Mouse (Mus musculus) embryonic facial prominence, embryonic 10.5 days (tissue): ENCODE measurements around the gene Pdcd4. TPM values are rescaled to one million over a fixed set of nuclear protein-coding genes. Genes with fewer than 3 reads are reported as not detected.

Experiments used
- DNase-seq: peaks from one replicate; pipeline ENCODE4 v3.0.0-alpha.2; 2017; ENCODE audit warnings: low spot score
- H3K27ac ChIP-seq: fragments of 300-500 bp; sonication (generic); replicated peaks from 2 replicates; pipeline ENCODE4 v1.5.1; 2016; ENCODE audit warnings: mild to moderate bottlenecking
- H3K27me3 ChIP-seq: fragments of 300-500 bp; sonication (generic); replicated peaks from 2 replicates; pipeline ENCODE4 v1.6.1; 2016; ENCODE audit warnings: low read depth, mild to moderate bottlenecking; ENCODE audit not compliant: poor library complexity, severe bottlenecking
- H3K36me3 ChIP-seq: fragments of 300-500 bp; sonication (generic); replicated peaks from 2 replicates; pipeline ENCODE4 v1.6.1; 2016; ENCODE audit warnings: mild to moderate bottlenecking, moderate library complexity
- H3K4me1 ChIP-seq: fragments of 300-500 bp; sonication (generic); 2 replicates; pipeline ENCODE4 v1.6.1; 2016
- H3K4me3 ChIP-seq: fragments of 300-500 bp; sonication (generic); 2 replicates; pipeline ENCODE4 v1.5.1; 2016; ENCODE audit warnings: mild to moderate bottlenecking, moderate library complexity
- H3K9me3 ChIP-seq: fragments of 300-500 bp; sonication (generic); 2 replicates; pipeline ENCODE4 v1.6.1; 2016; ENCODE audit warnings: mild to moderate bottlenecking
- WGBS: fragments of 180-500 bp; shearing (Covaris S2); methylation state at CpG from one replicate; pipeline ENCODE4 v1.1.7; 2016; 5-methylcytosine and 5-hydroxymethylcytosine counted together
- polyA plus RNA-seq: library from polyadenylated mRNA; unstranded; fragments of >200 nt; fragmentation: Nextera tagmentation; extraction: Ambion mirVana; gene quantifications from 2 replicates; pipeline ENCODE4 v1.2.1, GENCODE M21; 2016

Pdcd4 gene
- polyA plus RNA-seq, 1 experiment from 2014 or later, result 78.8 TPM

- no peak for DNase-seq
- H3K4me1 ChIP-seq, result peaks cover 25% of the 10 kb centered on the region
- 79% methylated on average over 12 of the region's 12 CpGs for WGBS
These were observed 2.6 kb downstream of the Pdcd4 start for GRCm38 (mm10) chr19:53894538-53895121.

GRCm38 (mm10) chr19:53898046-53898445 lies 6.0 kb downstream of the Pdcd4 start:
- Histone ChIP-seq H3K27ac (no peak overlapping the region), H3K36me3 (no peaks in the 10 kb centered on the region), H3K9me3 (no peaks in the 10 kb centered on the region), H3K4me1 (peaks cover 25% of the 10 kb centered on the region), H3K27me3 (no peaks in the 10 kb centered on the region), H3K4me3 (no peak overlapping the region)
- no peak for DNase-seq
- WGBS, result 82% methylated on average over 5 of the region's 5 CpGs

More at GRCm38 (mm10) chr19:53894538-53895121, 2.6 kb downstream of the Pdcd4 start:
- H3K9me3 ChIP-seq, result no peaks in the 10 kb centered on the region
- no peak overlapping the region for H3K4me3 ChIP-seq
- no peaks in the 10 kb centered on the region for H3K27me3 ChIP-seq
- no peaks in the 10 kb centered on the region for H3K36me3 ChIP-seq
- H3K27ac ChIP-seq, result no peak overlapping the region; the same call in 1 of the 2 replicates

GRCm38 (mm10) chr19:53898498-53898897 lies 6.5 kb downstream of the Pdcd4 start:
- WGBS, result 79% methylated on average over 4 of the region's 4 CpGs
- Histone ChIP-seq H3K36me3 (no peaks in the 10 kb centered on the region), H3K4me1 (peaks cover 23% of the 10 kb centered on the region), H3K4me3 (no peak overlapping the region), H3K27ac (no peak overlapping the region), H3K9me3 (no peaks in the 10 kb centered on the region), H3K27me3 (no peaks in the 10 kb centered on the region)
- no peak for DNase-seq

- DNase-seq, result no peak
- no peak overlapping the region for H3K27ac ChIP-seq
- no peaks in the 10 kb centered on the region for H3K36me3 ChIP-seq
- H3K4me1 ChIP-seq, result peaks cover 20% of the 10 kb centered on the region
- no peaks in the 10 kb centered on the region for H3K27me3 ChIP-seq
- no peak overlapping the region for H3K4me3 ChIP-seq
- no peaks in the 10 kb centered on the region for H3K9me3 ChIP-seq
- WGBS, result 88% methylated on average over 25 of the region's 25 CpGs
These were observed 7.2 kb downstream of the Pdcd4 start for GRCm38 (mm10) chr19:53898970-53899900.

- Histone ChIP-seq H3K36me3 (no peaks in the 10 kb centered on the region), H3K27me3 (no peaks in the 10 kb centered on the region), H3K4me3 (no peak overlapping the region), H3K9me3 (no peaks in the 10 kb centered on the region), H3K4me1 (peaks cover 27% of the 10 kb centered on the region), H3K27ac (no peak overlapping the region)
- no peak for DNase-seq
- 88% methylated on average over 14 of the region's 14 CpGs for WGBS
These were observed 8.0 kb downstream of the Pdcd4 start for GRCm38 (mm10) chr19:53899941-53900610.

- Histone ChIP-seq H3K27me3 (no peaks in the 10 kb centered on the region), H3K9me3 (no peaks in the 10 kb centered on the region), H3K4me1 (peaks cover 27% of the 10 kb centered on the region), H3K27ac (peak overlapping the region; percentile 95), H3K4me3 (peak overlapping the region; percentile 95), H3K36me3 (no peaks in the 10 kb centered on the region)
- WGBS, result 59% methylated on average over 15 of the region's 15 CpGs
- DNase-seq, result no peak
These were observed 10.1 kb downstream of the Pdcd4 start for GRCm38 (mm10) chr19:53901931-53902738.

GRCm38 (mm10) chr19:53902739-53903487 lies 10.9 kb downstream of the Pdcd4 start:
- H3K27me3 ChIP-seq, result no peaks in the 10 kb centered on the region
- peak; percentile 99 for DNase-seq
- peaks cover 27% of the 10 kb centered on the region for H3K4me1 ChIP-seq
- H3K36me3 ChIP-seq, result no peaks in the 10 kb centered on the region
- H3K4me3 ChIP-seq, result peak overlapping the region; percentile 95
- no peaks in the 10 kb centered on the region for H3K9me3 ChIP-seq
- peak overlapping the region; percentile 95 for H3K27ac ChIP-seq
- WGBS, result under 1% methylated on average over 61 of the region's 61 CpGs

- Histone ChIP-seq H3K9me3 (no peaks in the 10 kb centered on the region), H3K27me3 (no peaks in the 10 kb centered on the region), H3K4me1 (peaks cover 27% of the 10 kb centered on the region), H3K36me3 (no peaks in the 10 kb centered on the region), H3K4me3 (peak overlapping the region; percentile 95), H3K27ac (peak overlapping the region; percentile 95)
- peak; percentile 65 for DNase-seq
- under 1% methylated on average over 83 of the region's 83 CpGs for WGBS
These were observed 11.7 kb downstream of the Pdcd4 start for GRCm38 (mm10) chr19:53903507-53904321.

- no peak for DNase-seq
- 83% methylated on average over 7 of the region's 7 CpGs for WGBS
- no peaks in the 10 kb centered on the region for H3K9me3 ChIP-seq
- H3K27ac ChIP-seq, result no peak overlapping the region
- peaks cover 27% of the 10 kb centered on the region for H3K4me1 ChIP-seq
- H3K4me3 ChIP-seq, result peak overlapping the region; percentile 95
- peaks cover 11% of the 10 kb centered on the region for H3K36me3 ChIP-seq
- H3K27me3 ChIP-seq, result no peaks in the 10 kb centered on the region
These were observed 12.9 kb downstream of the Pdcd4 start for GRCm38 (mm10) chr19:53904833-53905480.

- Histone ChIP-seq H3K4me1 (peaks cover 27% of the 10 kb centered on the region), H3K9me3 (no peaks in the 10 kb centered on the region), H3K4me3 (no peak overlapping the region), H3K36me3 (peaks cover 23% of the 10 kb centered on the region), H3K27me3 (no peaks in the 10 kb centered on the region), H3K27ac (no peak overlapping the region)
- DNase-seq, result no peak
- WGBS, result 75% methylated on average over 6 of the region's 6 CpGs
These were observed 14.1 kb downstream of the Pdcd4 start for GRCm38 (mm10) chr19:53906033-53906702.
